Mouse (Mus musculus) liver, postnatal 0 days (tissue): ENCODE measurements around the gene 4931406P16Rik. TPM values are rescaled to one million over a fixed set of nuclear protein-coding genes. Genes with fewer than 3 reads are reported as not detected.

ENCODE experiments used
- ATAC-seq: fragments of 200-750 bp; cut with Nextera tagmentation; 2 replicates; pipeline ENCODE4 v1.8.0; 2017; ENCODE audit warnings: mild to moderate bottlenecking, moderate library complexity
- DNase-seq: peaks from one replicate; pipeline ENCODE4 v3.0.0-alpha.2; 2016
- H3K27ac ChIP-seq: fragments of 300-500 bp; sonication (generic); 2 replicates; pipeline ENCODE4 v1.5.1; 2014; ENCODE audit warnings: antibody characterized with exemption, moderate library complexity, mild to moderate bottlenecking, low read depth
- H3K27me3 ChIP-seq: fragments of 300-500 bp; sonication (generic); 2 replicates; pipeline ENCODE4 v1.6.1; 2014; ENCODE audit warnings: low read length, control low read depth, mixed read lengths; ENCODE audit not compliant: insufficient read depth
- H3K36me3 ChIP-seq: fragments of 300-500 bp; sonication (generic); replicated peaks from 2 replicates; pipeline ENCODE4 v1.6.1; 2014; ENCODE audit warnings: mild to moderate bottlenecking, control low read depth, low read length, moderate library complexity, mixed read lengths; ENCODE audit not compliant: insufficient read depth
- H3K4me1 ChIP-seq: fragments of 300-500 bp; sonication (generic); 2 replicates; pipeline ENCODE4 v1.6.1; 2014; ENCODE audit warnings: antibody characterized with exemption, mild to moderate bottlenecking, control low read depth; ENCODE audit not compliant: insufficient read depth
- H3K4me2 ChIP-seq: fragments of 300-500 bp; sonication (generic); 2 replicates; pipeline ENCODE4 v1.6.1; 2014; ENCODE audit warnings: low read depth, mild to moderate bottlenecking, low read length, moderate library complexity, mixed read lengths
- H3K4me3 ChIP-seq: fragments of 300-500 bp; sonication (generic); 2 replicates; pipeline ENCODE4 v1.5.1; 2014; ENCODE audit warnings: low read depth, low read length
- H3K9ac ChIP-seq: fragments of 300-500 bp; sonication (generic); replicated peaks from 2 replicates; pipeline ENCODE4 v1.6.1; 2014; ENCODE audit warnings: mild to moderate bottlenecking, moderate library complexity
- H3K9me3 ChIP-seq: fragments of 300-500 bp; sonication (generic); 2 replicates; pipeline ENCODE4 v1.6.1; 2016; ENCODE audit warnings: mild to moderate bottlenecking, control low read depth, low read length, mixed read lengths
- CTCF ChIP-seq: sonication (generic); IDR thresholded peaks from 2 replicates; pipeline ENCODE4 v1.5.1; 2016; ENCODE audit warnings: antibody characterized with exemption, low read depth
- EP300 ChIP-seq: IDR thresholded peaks from 2 replicates; pipeline ENCODE4 v1.6.1; 2016; ENCODE audit warnings: antibody characterized with exemption, low read depth, mild to moderate bottlenecking
- whole genome bisulfite sequencing: fragments of 180-500 bp; shearing (Covaris S2); extraction: QIAGEN DNeasy Blood & Tissue Kit; methylation state at CpG from one replicate; pipeline ENCODE4 v1.1.7; 2014; ENCODE audit not compliant: insufficient replicate concordance; 5-methylcytosine and 5-hydroxymethylcytosine counted together
- polyA plus RNA-seq: library from polyadenylated mRNA; unstranded; fragments of >200 nt; fragmentation: Nextera tagmentation; extraction: Ambion mirVana; gene quantifications from 2 replicates; pipeline ENCODE4 v1.2.1, GENCODE M21; 2015

4931406P16Rik gene
- polyA plus RNA-seq = 9.3 and 10.3 TPM in 2 replicates

- H3K4me1 ChIP-seq = peaks cover 9% of the 10 kb centered on the region; the same call in 1 of the 2 replicates
- 0% methylated on average over 28 of the region's 41 CpGs for WGBS
These were observed at the start of gene 4931406P16Rik for GRCm38 (mm10) chr7:34313443-34313875. 4931406P16Rik (minus strand) TSS chr7:34313551.

DNA sequence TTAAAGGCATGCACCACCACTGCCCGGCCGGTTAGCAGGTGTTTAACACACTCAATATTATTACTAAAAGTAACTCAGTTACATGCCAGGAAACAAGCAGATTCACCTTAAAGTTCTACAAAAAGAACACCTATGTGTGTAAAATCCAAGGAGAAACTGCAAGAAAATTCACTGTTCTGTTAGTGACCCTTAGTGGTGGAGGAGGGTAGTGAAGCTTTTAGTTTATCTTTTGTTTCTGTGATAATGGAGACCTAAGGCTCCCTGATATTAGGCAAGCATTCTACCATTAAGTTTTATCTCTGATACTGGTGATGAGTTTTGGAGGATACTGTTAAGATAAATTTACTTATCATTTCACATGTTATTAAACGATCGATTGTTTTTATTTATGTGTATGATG is 42.3 kb upstream of the 4931406P16Rik start:
- TF ChIP-seq CTCF (peak; percentile 65), EP300 (no peak)
- Histone ChIP-seq H3K9me3 (no peaks in the 10 kb centered on the region), H3K4me1 (no peaks in the 10 kb centered on the region), H3K27me3 (no peaks in the 10 kb centered on the region), H3K4me3 (no peak overlapping the region), H3K4me2 (no peak overlapping the region), H3K36me3 (peaks cover 63% of the 10 kb centered on the region), H3K27ac (no peak overlapping the region), H3K9ac (no peak overlapping the region)
- ATAC-seq (no peak), DNase-seq (no peak)
- WGBS = 93% methylated on average over 4 of the region's 4 CpGs

More at GRCm38 (mm10) chr7:34313443-34313875, at the start of gene 4931406P16Rik:
- H3K4me2 ChIP-seq = peak within 1 kb of the TSS; percentile 81
- H3K36me3 ChIP-seq = no peaks in the 10 kb centered on the region
- DNase-seq (peak; percentile 91), ATAC-seq (peak; percentile 90)
- H3K9me3 ChIP-seq = no peaks in the 10 kb centered on the region
- H3K9ac ChIP-seq = peak within 1 kb of the TSS; percentile 92
- peak within 1 kb of the TSS; percentile 91 for H3K4me3 ChIP-seq
- peak within 1 kb of the TSS; percentile 94 for H3K27ac ChIP-seq
- no peak for TF ChIP-seq EP300
- no peak for TF ChIP-seq CTCF
- no peaks in the 10 kb centered on the region for H3K27me3 ChIP-seq

DNA sequence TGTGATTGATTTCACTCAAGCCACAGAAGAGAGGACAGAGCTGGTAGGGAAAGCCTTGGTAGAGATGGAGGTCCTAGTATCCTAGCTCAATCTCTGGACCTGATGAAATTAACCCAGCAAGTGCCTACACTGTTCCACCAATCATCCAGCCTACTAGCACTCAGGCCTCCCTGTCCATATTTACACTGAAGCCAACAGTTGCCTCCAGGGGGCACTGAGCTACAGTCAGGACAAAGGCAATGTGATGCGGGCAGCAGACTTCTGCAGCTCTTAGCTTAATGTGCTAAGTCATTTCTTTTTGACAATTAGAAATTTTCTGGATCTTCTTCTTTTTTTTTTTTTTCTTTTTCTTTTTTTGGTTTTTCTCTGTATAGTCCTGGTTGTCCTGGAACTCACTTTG is 38.6 kb upstream of the 4931406P16Rik start:
- peak; percentile 17 for DNase-seq
- peak; percentile 53 for TF ChIP-seq CTCF
- no peak for TF ChIP-seq EP300
- no peaks in the 10 kb centered on the region for H3K4me1 ChIP-seq
- H3K9ac ChIP-seq = no peak overlapping the region
- no peaks in the 10 kb centered on the region for H3K27me3 ChIP-seq
- H3K36me3 ChIP-seq = peaks cover 81% of the 10 kb centered on the region
- H3K4me3 ChIP-seq = no peak overlapping the region
- H3K27ac ChIP-seq = no peak overlapping the region
- no peak overlapping the region for H3K4me2 ChIP-seq
- H3K9me3 ChIP-seq = no peaks in the 10 kb centered on the region
- 85% methylated on average over 1 of the region's 1 CpGs for WGBS
- ATAC-seq = no peak

GRCm38 (mm10) chr7:34350166-34350565 is 36.8 kb upstream of the 4931406P16Rik start:
- no peaks in the 10 kb centered on the region for H3K27me3 ChIP-seq
- ATAC-seq = no peak
- H3K27ac ChIP-seq = no peak overlapping the region
- 91% methylated on average over 5 of the region's 5 CpGs for WGBS
- no peak for TF ChIP-seq EP300
- no peak for TF ChIP-seq CTCF
- H3K4me2 ChIP-seq = no peak overlapping the region
- no peak for DNase-seq
- H3K4me1 ChIP-seq = no peaks in the 10 kb centered on the region
- H3K9ac ChIP-seq = no peak overlapping the region
- no peak overlapping the region for H3K4me3 ChIP-seq
- H3K36me3 ChIP-seq = peaks cover 89% of the 10 kb centered on the region
- H3K9me3 ChIP-seq = no peaks in the 10 kb centered on the region

- no peak for TF ChIP-seq EP300
- no peak for TF ChIP-seq CTCF
- 50% methylated on average over 1 of the region's 1 CpGs for WGBS
- no peaks in the 10 kb centered on the region for H3K9me3 ChIP-seq
- no peaks in the 10 kb centered on the region for H3K27me3 ChIP-seq
- no peaks in the 10 kb centered on the region for H3K4me1 ChIP-seq
- no peak overlapping the region for H3K4me3 ChIP-seq
- ATAC-seq (no peak), DNase-seq (no peak)
- H3K9ac ChIP-seq = no peak overlapping the region
- H3K27ac ChIP-seq = no peak overlapping the region
- no peak overlapping the region for H3K4me2 ChIP-seq
- H3K36me3 ChIP-seq = peaks cover 90% of the 10 kb centered on the region
These were observed 34.7 kb upstream of the 4931406P16Rik start for GRCm38 (mm10) chr7:34348011-34348410.

DNA sequence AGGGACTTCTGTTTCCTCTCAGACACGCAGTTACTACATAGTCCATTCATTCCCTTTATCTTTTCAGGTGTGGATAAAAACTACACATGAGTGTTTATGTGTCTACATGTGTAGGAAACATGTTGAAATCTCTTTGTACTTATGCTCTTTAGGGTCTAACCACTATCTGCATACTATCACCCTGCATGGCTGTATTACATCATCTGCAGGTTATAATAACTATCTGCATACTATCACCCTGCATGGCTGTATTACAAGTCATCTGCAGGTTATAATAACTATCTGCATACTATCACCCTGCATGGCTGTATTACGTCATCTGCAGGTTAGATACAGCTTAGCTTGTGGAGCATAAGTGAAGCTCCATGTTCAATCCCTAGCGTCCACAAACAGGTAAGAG is 33.7 kb upstream of the 4931406P16Rik start:
- no peak overlapping the region for H3K27ac ChIP-seq
- WGBS = 78% methylated on average over 3 of the region's 3 CpGs

DNA sequence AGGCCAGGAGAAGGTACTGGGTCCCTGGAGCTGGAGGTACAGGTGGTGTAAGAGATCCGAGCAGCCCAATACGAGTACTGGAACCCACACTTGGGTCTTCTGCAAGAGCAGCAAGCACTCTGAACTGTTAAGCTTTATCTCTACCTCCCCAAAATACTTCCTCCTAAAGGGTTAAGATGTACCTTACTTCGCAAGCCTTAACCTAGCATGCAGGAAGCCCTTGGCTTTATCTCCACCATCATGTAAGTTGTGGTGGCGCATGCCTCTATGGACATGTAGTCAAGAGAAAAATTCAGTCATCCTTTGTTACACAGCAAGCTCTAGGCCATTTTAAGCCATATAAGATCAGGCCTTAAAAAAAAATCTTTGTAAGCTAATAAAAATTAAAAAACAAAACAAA is 33.2 kb upstream of the 4931406P16Rik start:
- no peak for TF ChIP-seq CTCF
- TF ChIP-seq EP300 = no peak
- H3K27me3 ChIP-seq = no peaks in the 10 kb centered on the region
- no peaks in the 10 kb centered on the region for H3K4me1 ChIP-seq
- DNase-seq (no peak), ATAC-seq (no peak)
- H3K9me3 ChIP-seq = no peaks in the 10 kb centered on the region
- no peak overlapping the region for H3K9ac ChIP-seq
- no peak overlapping the region for H3K4me2 ChIP-seq
- no peak overlapping the region for H3K27ac ChIP-seq
- H3K36me3 ChIP-seq = peaks cover 89% of the 10 kb centered on the region
- no peak overlapping the region for H3K4me3 ChIP-seq
- WGBS = 68% methylated on average over 4 of the region's 4 CpGs

More for the DNA sequence above, 33.7 kb upstream of the 4931406P16Rik start:
- Histone ChIP-seq H3K9me3 (no peaks in the 10 kb centered on the region), H3K4me1 (no peaks in the 10 kb centered on the region), H3K9ac (no peak overlapping the region), H3K27me3 (no peaks in the 10 kb centered on the region), H3K4me2 (no peak overlapping the region), H3K36me3 (peaks cover 89% of the 10 kb centered on the region), H3K4me3 (no peak overlapping the region)
- DNase-seq (no peak), ATAC-seq (no peak)
- TF ChIP-seq EP300 = no peak
- no peak for TF ChIP-seq CTCF
